Mouse (Mus musculus): ENCODE measurements at regions not wholly inside any gene's neighbourhood (a gene's known extent, or its start where the extent isn't known, plus 50 kb on each side); places are given as distances from the start of the nearest gene placed in this dataset.

- peak; percentile 7 for DNase-seq (ENCODE audit: inconsistent ontology term)
Observed at GRCm38 (mm10) chr6:136229791-136230190, 56.5 kb upstream of the Grin2b start.

- DNase-seq (ENCODE audit: inconsistent ontology term), result no peak
Observed at GRCm38 (mm10) chr6:136235473-136235872, 62.2 kb upstream of the Grin2b start.

GRCm38 (mm10) chr6:136238989-136239388 lies 65.7 kb upstream of the Grin2b start:
- DNase-seq (ENCODE audit: inconsistent ontology term), result no peak

- DNase-seq (ENCODE audit: inconsistent ontology term), result no peak
Observed at GRCm38 (mm10) chr6:136239416-136239815, 66.1 kb upstream of the Grin2b start.

GRCm38 (mm10) chr6:136241574-136242311 lies 68.4 kb upstream of the Grin2b start:
- no peak for DNase-seq (ENCODE audit: inconsistent ontology term)

GRCm38 (mm10) chr6:136244895-136245294 lies 71.6 kb upstream of the Grin2b start:
- DNase-seq (ENCODE audit: inconsistent ontology term), result no peak

GRCm38 (mm10) chr6:136255726-136256512 lies 71.4 kb upstream of the Gm8994 start:
- DNase-seq (ENCODE audit: inconsistent ontology term), result no peak

GRCm38 (mm10) chr6:136275742-136276141 lies 51.6 kb upstream of the Gm8994 start:
- no peak for DNase-seq (ENCODE audit: inconsistent ontology term)

- DNase-seq (ENCODE audit: inconsistent ontology term), result no peak
Observed at GRCm38 (mm10) chr6:136276771-136277170, 50.6 kb upstream of the Gm8994 start.

All from Muller cell, postnatal 12 days (primary cell).